Mouse (Mus musculus) brain, adult 2 months (tissue): ENCODE measurements at regions not wholly inside any gene's neighbourhood (a gene's known extent, or its start where the extent isn't known, plus 50 kb on each side); places are given as distances from the start of the nearest gene placed in this dataset.

ENCODE experiments used
- DNase-seq: peaks from one replicate; pipeline ENCODE4 v3.0.0; 2011; ENCODE audit warnings: low read depth, low spot score

- DNase-seq, result no peak
These were observed 217.7 kb downstream of the Lrfn2 start for GRCm38 (mm10) chr17:49149896-49150295.

- DNase-seq, result peak; percentile 89
These were observed 218.8 kb downstream of the Lrfn2 start for GRCm38 (mm10) chr17:49150971-49151422.

GRCm38 (mm10) chr17:49153994-49154393, 221.8 kb downstream of the Lrfn2 start:
- peak; percentile 42 for DNase-seq

GRCm38 (mm10) chr17:49155001-49155515, 222.9 kb downstream of the Lrfn2 start:
- peak; percentile 21 for DNase-seq

- DNase-seq, result peak; percentile 71
These were observed 225.4 kb downstream of the Lrfn2 start for GRCm38 (mm10) chr17:49157586-49157985.

GRCm38 (mm10) chr17:49171252-49172047, 239.3 kb downstream of the Lrfn2 start:
- no peak for DNase-seq

- peak; percentile 49 for DNase-seq
These were observed 240.0 kb downstream of the Lrfn2 start for GRCm38 (mm10) chr17:49172052-49172799.

- DNase-seq, result no peak
These were observed 240.6 kb downstream of the Lrfn2 start for GRCm38 (mm10) chr17:49172800-49173150.

GRCm38 (mm10) chr17:49177966-49178731, 246.0 kb downstream of the Lrfn2 start:
- no peak for DNase-seq

GRCm38 (mm10) chr17:49182485-49182884, 245.7 kb upstream of the Mocs1 start:
- peak; percentile 55 for DNase-seq

- peak; percentile 80 for DNase-seq
These were observed 244.2 kb upstream of the Mocs1 start for GRCm38 (mm10) chr17:49183917-49184316.

GRCm38 (mm10) chr17:49185052-49185612, 243.0 kb upstream of the Mocs1 start:
- no peak for DNase-seq

- DNase-seq, result peak; percentile 77
These were observed 238.4 kb upstream of the Mocs1 start for GRCm38 (mm10) chr17:49189765-49190164.

GRCm38 (mm10) chr17:49190337-49190736, 237.8 kb upstream of the Mocs1 start:
- DNase-seq, result peak; percentile 93

GRCm38 (mm10) chr17:49196046-49196684, 232.0 kb upstream of the Mocs1 start:
- DNase-seq, result no peak

- peak; percentile 97 for DNase-seq
These were observed 226.7 kb upstream of the Mocs1 start for GRCm38 (mm10) chr17:49201495-49201894.

- no peak for DNase-seq
These were observed 223.1 kb upstream of the Mocs1 start for GRCm38 (mm10) chr17:49205095-49205494.

- no peak for DNase-seq
These were observed 222.6 kb upstream of the Mocs1 start for GRCm38 (mm10) chr17:49205564-49205963.

- no peak for DNase-seq
These were observed 221.5 kb upstream of the Mocs1 start for GRCm38 (mm10) chr17:49206708-49207107.

GRCm38 (mm10) chr17:49208315-49208820, 219.8 kb upstream of the Mocs1 start:
- DNase-seq, result no peak

GRCm38 (mm10) chr17:49212918-49213317, 215.2 kb upstream of the Mocs1 start:
- DNase-seq, result no peak
